Mouse (Mus musculus) neural tube, embryonic 15.5 days (tissue): ENCODE results near the gene Pqbp1. TPM values are rescaled to one million over a fixed set of nuclear protein-coding genes. Genes with fewer than 3 reads are reported as not detected.
A peak's percentile ranks its signal among the peaks of the same experiment; 100 is the strongest.

ENCODE experiments used
- ATAC-seq: fragments of 200-750 bp; cut with Nextera tagmentation; 2 replicates; pipeline ENCODE4 v1.8.0; 2017; ENCODE audit warnings: mild to moderate bottlenecking, moderate TSS enrichment, moderate library complexity; ENCODE audit not compliant: low FRiP score
- H3K27ac ChIP-seq: fragments of 300-500 bp; sonication (generic); replicated peaks from 2 replicates; pipeline ENCODE4 v1.5.1; 2015; ENCODE audit warnings: mild to moderate bottlenecking, inconsistent platforms
- H3K27me3 ChIP-seq: fragments of 300-500 bp; sonication (generic); replicated peaks from 2 replicates; pipeline ENCODE4 v1.6.1; 2015; ENCODE audit warnings: inconsistent platforms
- H3K36me3 ChIP-seq: fragments of 300-500 bp; sonication (generic); 2 replicates; pipeline ENCODE4 v1.6.1; 2015; ENCODE audit warnings: inconsistent platforms
- H3K4me1 ChIP-seq: fragments of 300-500 bp; sonication (generic); 2 replicates; pipeline ENCODE4 v1.6.1; 2015; ENCODE audit warnings: inconsistent platforms
- H3K4me2 ChIP-seq: fragments of 300-500 bp; sonication (generic); 2 replicates; pipeline ENCODE4 v1.6.1; 2015; ENCODE audit warnings: inconsistent platforms, mild to moderate bottlenecking, moderate library complexity
- H3K4me3 ChIP-seq: fragments of 300-500 bp; sonication (generic); replicated peaks from 2 replicates; pipeline ENCODE4 v1.5.1; 2015; ENCODE audit warnings: mild to moderate bottlenecking, inconsistent platforms
- H3K9ac ChIP-seq: fragments of 300-500 bp; sonication (generic); replicated peaks from 2 replicates; pipeline ENCODE4 v1.6.1; 2015; ENCODE audit warnings: mild to moderate bottlenecking, inconsistent platforms
- H3K9me3 ChIP-seq: fragments of 300-500 bp; sonication (generic); replicated peaks from 2 replicates; pipeline ENCODE4 v1.6.1; 2016; ENCODE audit warnings: inconsistent platforms
- WGBS: fragments of 180-500 bp; shearing (Covaris S2); methylation state at CpG from one replicate; pipeline ENCODE4 v1.1.7; 2015; ENCODE audit warnings: mixed read lengths; 5-methylcytosine and 5-hydroxymethylcytosine counted together
- polyA plus RNA-seq: library from polyadenylated mRNA; unstranded; fragments of >200 nt; fragmentation: Nextera tagmentation; extraction: Ambion mirVana; gene quantifications from 2 replicates; pipeline ENCODE4 v1.2.1, GENCODE M21; 2015

The Pqbp1 gene
- 194 and 201 TPM in 2 replicates for polyA plus RNA-seq

- WGBS: 19% methylated on average over 62 of the region's 62 CpGs
- Histone ChIP-seq H3K4me1 (peaks cover 16% of the 10 kb centered on the region), H3K4me3 (peak within 1 kb of the TSS; percentile 54), H3K4me2 (peak within 1 kb of the TSS; percentile 58), H3K9me3 (no peaks in the 10 kb centered on the region), H3K27me3 (no peaks in the 10 kb centered on the region), H3K27ac (peak within 1 kb of the TSS; percentile 90), H3K36me3 (peaks cover 15% of the 10 kb centered on the region), H3K9ac (peak within 1 kb of the TSS; percentile 58)
- peak; percentile 98 for ATAC-seq
Measured at GRCm38 (mm10) chrX:7898880-7899874, at the start of gene Pqbp1, which contains the start of gene Timm17b. Gene Pqbp1, minus strand, starts transcription at chrX:7899269. Gene Timm17b, plus strand, starts transcription at chrX:7899357.

DNA sequence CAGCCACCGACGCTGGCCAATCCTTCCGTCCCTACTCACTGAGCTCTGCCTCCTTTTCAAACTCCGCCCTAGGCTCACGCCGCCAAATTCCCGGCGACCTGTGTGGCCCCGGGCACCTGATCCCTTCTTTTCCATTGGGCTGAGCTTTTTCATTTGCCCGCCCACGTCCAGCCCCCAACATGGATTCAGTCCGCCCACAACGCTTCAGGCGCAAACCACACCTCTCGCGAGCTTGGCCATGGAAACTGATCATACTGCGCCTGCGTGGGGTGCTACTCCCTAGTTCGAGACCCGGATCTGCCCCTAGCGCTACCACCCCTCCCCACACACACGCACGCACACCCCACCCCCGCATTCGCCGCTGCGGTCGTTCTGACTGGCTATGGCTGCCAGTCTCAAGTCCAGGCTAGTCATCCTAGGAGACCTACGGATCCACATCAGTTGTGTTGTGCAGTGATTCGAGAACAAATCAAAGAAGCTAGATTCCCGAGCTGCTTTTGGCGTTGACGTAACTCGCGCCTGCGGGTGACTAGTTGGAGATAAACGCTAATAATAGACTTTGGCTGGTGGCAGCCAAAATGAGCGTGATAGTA, 48.9 kb upstream of the Pqbp1 start:
- no peaks in the 10 kb centered on the region; the same call in 1 of the 2 replicates for H3K36me3 ChIP-seq
- peak overlapping the region; percentile 49 for H3K4me3 ChIP-seq
- peak overlapping the region; percentile 58 for H3K4me2 ChIP-seq
- peak overlapping the region; percentile 10; the same call in 1 of the 2 replicates for H3K9ac ChIP-seq
- peak overlapping the region; percentile 79 for H3K27ac ChIP-seq
- H3K27me3 ChIP-seq: no peaks in the 10 kb centered on the region
- peaks cover 6% of the 10 kb centered on the region; the same call in 1 of the 2 replicates for H3K4me1 ChIP-seq
- H3K9me3 ChIP-seq: no peaks in the 10 kb centered on the region
- peak; percentile 96 for ATAC-seq
- WGBS: 21% methylated on average over 38 of the region's 38 CpGs

GRCm38 (mm10) chrX:7947108-7947899, 48.2 kb upstream of the Pqbp1 start, which contains the start of gene Hdac6:
Gene Hdac6, minus strand, starts transcription at chrX:7947889.
- peak within 1 kb of the TSS; percentile 50 for H3K9ac ChIP-seq
- no peaks in the 10 kb centered on the region for H3K27me3 ChIP-seq
- peak within 1 kb of the TSS; percentile 58 for H3K4me2 ChIP-seq
- H3K4me3 ChIP-seq: peak within 1 kb of the TSS; percentile 49
- WGBS: 28% methylated on average over 34 of the region's 37 CpGs
- H3K36me3 ChIP-seq: no peaks in the 10 kb centered on the region; the same call in 1 of the 2 replicates
- peak within 1 kb of the TSS; percentile 79 for H3K27ac ChIP-seq
- ATAC-seq: peak; percentile 23
- H3K9me3 ChIP-seq: no peaks in the 10 kb centered on the region
- peaks cover 6% of the 10 kb centered on the region; the same call in 1 of the 2 replicates for H3K4me1 ChIP-seq

DNA sequence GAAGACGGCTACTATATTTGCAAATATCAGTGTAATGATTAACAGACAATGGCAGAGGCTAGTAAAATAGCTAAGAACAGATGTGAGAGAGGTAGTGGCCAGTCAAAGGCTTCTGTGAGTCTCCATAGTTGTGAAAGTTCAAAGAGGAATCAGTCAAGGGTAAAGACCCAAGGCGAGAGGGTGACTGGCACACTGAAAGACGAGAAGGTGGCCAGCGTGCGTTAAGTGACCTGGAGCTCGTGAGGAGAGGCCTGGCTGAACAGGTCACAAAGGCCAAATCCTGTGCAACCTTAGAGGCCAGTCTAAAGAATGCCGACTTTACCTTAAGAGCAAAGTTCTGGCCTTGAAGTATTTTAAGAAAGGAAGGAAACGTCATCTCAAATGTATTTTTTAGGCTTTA, 46.5 kb upstream of the Pqbp1 start:
- no peak overlapping the region for H3K9ac ChIP-seq
- H3K4me2 ChIP-seq: no peak overlapping the region
- ATAC-seq: no peak
- 82% methylated on average over 8 of the region's 8 CpGs for WGBS
- H3K9me3 ChIP-seq: no peaks in the 10 kb centered on the region
- no peak overlapping the region for H3K27ac ChIP-seq
- H3K4me3 ChIP-seq: no peak overlapping the region
- peaks cover 4% of the 10 kb centered on the region for H3K36me3 ChIP-seq
- H3K27me3 ChIP-seq: no peaks in the 10 kb centered on the region
- H3K4me1 ChIP-seq: peaks cover 6% of the 10 kb centered on the region; the same call in 1 of the 2 replicates

- Histone ChIP-seq H3K36me3 (peaks cover 7% of the 10 kb centered on the region; the same call in 1 of the 2 replicates), H3K9me3 (no peaks in the 10 kb centered on the region), H3K4me3 (no peak overlapping the region), H3K9ac (no peak overlapping the region), H3K27me3 (no peaks in the 10 kb centered on the region), H3K27ac (no peak overlapping the region), H3K4me1 (no peaks in the 10 kb centered on the region), H3K4me2 (no peak overlapping the region)
- no peak for ATAC-seq
- WGBS: 94% methylated on average over 6 of the region's 6 CpGs
Measured at GRCm38 (mm10) chrX:7937667-7938066, 38.6 kb upstream of the Pqbp1 start.

GRCm38 (mm10) chrX:7936874-7937273, 37.8 kb upstream of the Pqbp1 start:
- 44% methylated on average over 11 of the region's 11 CpGs for WGBS

DNA sequence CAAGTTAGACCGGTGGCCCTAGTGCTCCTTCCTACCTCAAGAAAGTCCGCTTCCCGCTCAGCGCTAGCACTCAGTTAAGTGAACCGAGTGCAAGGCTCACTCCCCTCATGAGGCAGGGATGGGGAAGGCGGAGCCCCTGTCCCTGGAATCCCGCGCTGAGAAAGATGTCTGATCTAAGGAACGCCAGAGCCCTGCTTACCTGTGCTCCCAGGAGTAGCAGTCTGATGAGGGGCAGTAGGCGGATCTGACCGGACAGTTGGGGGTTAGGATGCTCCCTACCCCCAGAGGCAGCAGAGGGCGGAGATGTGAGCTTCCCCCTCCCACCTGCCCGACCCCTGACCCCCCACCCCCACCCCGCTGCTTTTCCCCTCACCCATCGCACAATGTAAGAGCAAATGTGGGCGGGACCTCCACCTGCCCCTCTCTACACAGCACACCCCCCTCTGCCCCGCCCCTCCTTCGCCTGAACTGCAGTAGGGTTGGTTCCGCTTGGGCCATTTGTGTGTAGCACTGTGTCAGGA, 29.3 kb upstream of the Pqbp1 start, which contains the start of gene Eras:
Gene Eras, minus strand, starts transcription at position 338 of the 521 bp plus-strand sequence.
- Histone ChIP-seq H3K27ac (no peak within 1 kb of the TSS), H3K36me3 (peaks cover 22% of the 10 kb centered on the region), H3K9ac (no peak within 1 kb of the TSS), H3K4me1 (peaks cover 2% of the 10 kb centered on the region), H3K27me3 (0 out of 2 replicates have a peak, but pooled peaks cover 7% of the 10 kb centered on the region), H3K4me3 (no peak within 1 kb of the TSS), H3K4me2 (no peak within 1 kb of the TSS), H3K9me3 (no peaks in the 10 kb centered on the region)
- 20% methylated on average over 19 of the region's 19 CpGs for WGBS
- no peak for ATAC-seq

More at GRCm38 (mm10) chrX:7936874-7937273, 37.8 kb upstream of the Pqbp1 start:
- no peak overlapping the region for H3K9ac ChIP-seq
- H3K27ac ChIP-seq: no peak overlapping the region
- H3K4me3 ChIP-seq: no peak overlapping the region
- no peak for ATAC-seq
- no peak overlapping the region for H3K4me2 ChIP-seq
- H3K36me3 ChIP-seq: peaks cover 13% of the 10 kb centered on the region
- H3K9me3 ChIP-seq: no peaks in the 10 kb centered on the region
- H3K27me3 ChIP-seq: no peaks in the 10 kb centered on the region
- H3K4me1 ChIP-seq: no peaks in the 10 kb centered on the region

GRCm38 (mm10) chrX:7927116-7927515, 28.0 kb upstream of the Pqbp1 start:
- H3K27ac ChIP-seq: no peak overlapping the region
- no peaks in the 10 kb centered on the region for H3K9me3 ChIP-seq
- H3K36me3 ChIP-seq: peaks cover 17% of the 10 kb centered on the region
- no peak for ATAC-seq
- WGBS: 23% methylated on average over 10 of the region's 10 CpGs
- H3K4me3 ChIP-seq: no peak overlapping the region
- 0 out of 2 replicates have a peak, but pooled peaks cover 7% of the 10 kb centered on the region for H3K27me3 ChIP-seq
- H3K4me2 ChIP-seq: no peak overlapping the region
- H3K9ac ChIP-seq: no peak overlapping the region
- peaks cover 11% of the 10 kb centered on the region for H3K4me1 ChIP-seq

- no peak for ATAC-seq
Measured at GRCm38 (mm10) chrX:7926266-7926665, 27.2 kb upstream of the Pqbp1 start.

DNA sequence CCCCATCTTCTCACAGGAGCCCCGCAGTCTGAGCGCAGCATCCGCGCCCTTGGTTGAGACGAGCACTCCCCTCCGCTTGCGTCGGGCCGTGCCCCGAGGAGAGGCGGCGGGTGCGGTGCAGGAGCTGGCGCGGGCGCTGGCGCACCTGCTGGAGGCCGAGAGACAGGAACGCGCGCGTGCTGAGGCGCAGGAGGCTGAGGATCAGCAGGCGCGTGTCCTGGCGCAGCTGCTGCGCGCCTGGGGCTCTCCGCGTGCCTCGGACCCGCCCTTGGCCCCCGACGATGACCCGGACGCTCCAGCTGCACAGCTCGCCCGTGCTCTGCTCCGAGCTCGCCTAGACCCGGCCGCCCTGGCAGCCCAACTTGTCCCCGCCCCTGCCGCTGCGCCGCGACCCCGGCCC, 23.0 kb upstream of the Pqbp1 start:
- no peak for ATAC-seq
- WGBS: 18% methylated on average over 31 of the region's 48 CpGs
- H3K4me1 ChIP-seq: peaks cover 11% of the 10 kb centered on the region

More at GRCm38 (mm10) chrX:7926266-7926665, 27.2 kb upstream of the Pqbp1 start:
- Histone ChIP-seq H3K4me1 (peaks cover 11% of the 10 kb centered on the region), H3K27me3 (0 out of 2 replicates have a peak, but pooled peaks cover 7% of the 10 kb centered on the region), H3K9ac (no peak overlapping the region), H3K27ac (no peak overlapping the region), H3K9me3 (no peaks in the 10 kb centered on the region), H3K36me3 (peaks cover 9% of the 10 kb centered on the region; the same call in 1 of the 2 replicates), H3K4me2 (no peak overlapping the region), H3K4me3 (no peak overlapping the region)
- WGBS: 70% methylated on average over 6 of the region's 6 CpGs

More for the DNA sequence above, 23.0 kb upstream of the Pqbp1 start:
- no peaks in the 10 kb centered on the region for H3K9me3 ChIP-seq
- H3K27ac ChIP-seq: peak overlapping the region; percentile 79; the same call in 1 of the 2 replicates
- H3K27me3 ChIP-seq: no peaks in the 10 kb centered on the region
- peak overlapping the region; percentile 51 for H3K4me3 ChIP-seq
- H3K9ac ChIP-seq: peak overlapping the region; percentile 58; the same call in 1 of the 2 replicates
- H3K36me3 ChIP-seq: no peaks in the 10 kb centered on the region
- peak overlapping the region; percentile 65 for H3K4me2 ChIP-seq
